In the genomic region with DNA sequence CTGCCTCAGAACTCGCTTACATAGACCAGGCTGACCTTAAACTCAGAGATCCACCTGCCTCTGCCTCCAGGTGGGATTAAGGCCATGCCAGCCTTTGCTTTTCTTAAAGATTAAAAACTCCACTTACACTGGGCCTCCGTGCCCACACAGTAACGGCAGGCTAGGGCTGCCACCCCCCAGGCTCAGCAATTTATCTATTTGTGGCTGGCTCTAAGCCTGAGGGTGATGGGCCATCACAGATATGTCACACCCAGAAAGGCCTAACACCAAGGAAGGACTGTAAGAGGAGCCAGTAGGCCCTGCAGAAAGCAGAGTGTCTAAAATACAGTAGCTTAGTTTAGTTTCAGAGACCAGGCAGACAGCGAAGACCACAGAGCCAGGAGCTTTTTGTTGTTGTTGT, we compare ENCODE assay signal across 15 mouse cellular contexts. TPM values are rescaled to one million over a fixed set of nuclear protein-coding genes. Genes with fewer than 3 reads are reported as not detected.
DNase-seq lines count a peak whose midpoint lies in the region; ATAC-seq and TF ChIP-seq lines count a peak whose summit lies in the region.
"Had no signal": no experiment of that assay in that cellular context is flagged by ENCODE, and none has a peak within 500 bp of the region (broad histone marks: within the 10 kb centered on the region; RNA-seq: fewer than 3 reads in every experiment).

No protein-coding gene starts in this region.

- WGBS in heart, embryonic 13.5 days: 67% methylated on average over 4 of the region's 4 CpGs
- WGBS in bone marrow, adult 2 months: 59% methylated on average over 4 of the region's 4 CpGs
- 30% methylated on average over 4 of the region's 4 CpGs for WGBS in liver, embryonic 15.5 days (ENCODE audit: insufficient replicate concordance)

- ATAC-seq in heart, embryonic 13.5 days (ENCODE audit: extremely low read depth, insufficient number of reproducible peaks, low FRiP score, low TSS enrichment): no peak
- ATAC-seq in liver, embryonic 15.5 days (ENCODE audit: insufficient read depth): peak; percentile 62

- peaks cover 64% of the 10 kb centered on the region for H3K36me3 ChIP-seq in heart, embryonic 13.5 days
- peaks cover 2 to 32% of the 10 kb centered on the region in 2 experiments; a peak in 3 of 4 replicates for H3K36me3 ChIP-seq in MEL (ENCODE audit: control insufficient read depth in 1 of 2, insufficient read depth in 2 of 2, low read length in 2 of 2)
- H3K36me3 ChIP-seq in liver, embryonic 15.5 days (replicated peaks): peaks cover 61% of the 10 kb centered on the region

- DNase-seq in heart, postnatal 36 days: no peak
- peak; percentile 35 for DNase-seq in MEL (ENCODE audit: low read depth, low spot score)
- DNase-seq in kidney, adult 9 months: no peak
- no peak for DNase-seq in urinary bladder, postnatal 25 days (ENCODE audit: low spot score)
- DNase-seq: kidney, adult 11 months; layer of hippocampus, postnatal 36 days; thymus, postnatal 25 days had no signal

- peaks cover 58% of the 10 kb centered on the region for H3K4me1 ChIP-seq in heart, embryonic 13.5 days
- peaks cover 10 to 34% of the 10 kb centered on the region in 2 experiments for H3K4me1 ChIP-seq in MEL (ENCODE audit: control insufficient read depth in 1 of 2, insufficient read depth in 2 of 2, low read length in 2 of 2)
- H3K4me1 ChIP-seq in bone marrow, adult 2 months (ENCODE audit: control insufficient read depth, insufficient read depth, low read length): peaks cover 2% of the 10 kb centered on the region; the same call in 1 of the 2 replicates
- H3K4me1 ChIP-seq in liver, embryonic 15.5 days (replicated peaks): peaks cover 84% of the 10 kb centered on the region

- H3K27me3 ChIP-seq in heart, embryonic 13.5 days (replicated peaks): no peaks in the 10 kb centered on the region
- no peaks in the 10 kb centered on the region for H3K27me3 ChIP-seq in MEL (ENCODE audit: control insufficient read depth in 1 of 2, insufficient read depth in 2 of 2, low read length in 2 of 2)
- no peaks in the 10 kb centered on the region for H3K27me3 ChIP-seq in liver, embryonic 15.5 days
- H3K27me3 ChIP-seq: hindbrain, embryonic 15.5 days; limb, embryonic 12.5 days had no signal

- peak overlapping the region; percentile 33 for H3K4me2 ChIP-seq in heart, embryonic 13.5 days
- H3K4me2 ChIP-seq in liver, embryonic 15.5 days: peak overlapping the region; percentile 80
- H3K4me2 ChIP-seq: hindbrain, embryonic 15.5 days; limb, embryonic 12.5 days; midbrain, embryonic 11.5 days had no signal

- TF ChIP-seq POLR2A in MEL (IDR thresholded peaks at IDR 0.05; ENCODE audit: control insufficient read depth in 1 of 2, insufficient read depth in 1 of 2, low read depth in 1 of 2, low read length in 2 of 2, poor library complexity in 1 of 2): no peak
- no peak for TF ChIP-seq POLR2A in bone marrow, adult 2 months (IDR thresholded peaks at IDR 0.05; ENCODE audit: borderline replicate concordance, control insufficient read depth, low read depth, low read length)

- intact Hi-C loops in heart, postnatal 36 days (cut with DNase I): no loop called here

- TF ChIP-seq EP300 in MEL (IDR thresholded peaks at IDR 0.05; ENCODE audit: low read depth in 1 of 2, low read length in 2 of 2): peak in 1 of 2 experiments; percentile 47; a peak in 1 of 4 replicates

- peak overlapping the region; percentile 91 for H3K27ac ChIP-seq in heart, embryonic 13.5 days (replicated peaks)
- H3K27ac ChIP-seq in MEL (ENCODE audit: control insufficient read depth, low read depth, low read length): peak overlapping the region; percentile 50
- peak overlapping the region; percentile 57 for H3K27ac ChIP-seq in bone marrow, adult 2 months (ENCODE audit: control insufficient read depth, insufficient read depth, low read depth, low read length, poor library complexity)
- H3K27ac ChIP-seq in liver, embryonic 15.5 days (replicated peaks): peak overlapping the region; percentile 93
- H3K27ac ChIP-seq: hindbrain, embryonic 15.5 days; limb, embryonic 12.5 days had no signal

- H3K9ac ChIP-seq in heart, embryonic 13.5 days: peak overlapping the region; percentile 64
- H3K9ac ChIP-seq in MEL (ENCODE audit: control insufficient read depth, low read depth, low read length, poor library complexity, severe bottlenecking): 0 out of 2 replicates have a peak overlapping the region, but pooled peaks have one; percentile 2
- H3K9ac ChIP-seq in liver, embryonic 15.5 days: peak overlapping the region; percentile 28; the same call in 1 of the 2 replicates
- H3K9ac ChIP-seq: hindbrain, embryonic 15.5 days; limb, embryonic 12.5 days had no signal

- H3K9me3 ChIP-seq in heart, embryonic 13.5 days: no peaks in the 10 kb centered on the region
- no peaks in the 10 kb centered on the region for H3K9me3 ChIP-seq in MEL (replicated peaks; ENCODE audit: insufficient read depth, low read length)
- H3K9me3 ChIP-seq in liver, embryonic 15.5 days (replicated peaks): no peaks in the 10 kb centered on the region
- H3K9me3 ChIP-seq: hindbrain, embryonic 15.5 days; limb, embryonic 12.5 days had no signal

- no peak for TF ChIP-seq RAD21 in MEL (IDR thresholded peaks at IDR 0.05; ENCODE audit: low read depth, low read length)

- TF ChIP-seq CTCF in MEL (IDR thresholded peaks at IDR 0.05 in 2 of 3, conservative IDR thresholded peaks at IDR 0.05 in 1 of 3; ENCODE audit: control insufficient read depth in 1 of 3, insufficient read depth in 1 of 3, low read depth in 2 of 3, low read length in 3 of 3, poor library complexity in 1 of 3, severe bottlenecking in 1 of 3): no peak
- no peak for TF ChIP-seq CTCF in bone marrow, adult 2 months (IDR thresholded peaks at IDR 0.05; ENCODE audit: control insufficient read depth, insufficient read depth, low read length)

- H3K4me3 ChIP-seq in heart, embryonic 13.5 days: no peak overlapping the region
- H3K4me3 ChIP-seq in MEL (ENCODE audit: control insufficient read depth in 1 of 2, insufficient read depth in 1 of 2, low read depth in 2 of 2, low read length in 2 of 2): peak overlapping the region in 1 of 2 experiments; percentile 12; a peak in 1 of 4 replicates
- H3K4me3 ChIP-seq in bone marrow, adult 2 months (replicated peaks; ENCODE audit: control insufficient read depth, low read depth, low read length): no peak overlapping the region
- peak overlapping the region; percentile 23 for H3K4me3 ChIP-seq in liver, embryonic 15.5 days (replicated peaks)
- H3K4me3 ChIP-seq: hindbrain, embryonic 15.5 days; limb, embryonic 12.5 days had no signal

- H3K79me2 ChIP-seq in MEL (ENCODE audit: control insufficient read depth, insufficient read depth, low read length, poor library complexity): peaks cover 32% of the 10 kb centered on the region

TF ChIP-seq in MEL, 35 proteins besides CTCF, POLR2A, EP300 and RAD21 (continues in another document):
- TF ChIP-seq MAZ (IDR thresholded peaks at IDR 0.05; ENCODE audit: low read depth, low read length) (no peak), JUND (IDR thresholded peaks at IDR 0.05; ENCODE audit: low read depth, low read length) (no peak), POLR2AphosphoS5 (IDR thresholded peaks at IDR 0.05; ENCODE audit: borderline replicate concordance, low read depth, low read length) (no peak), ZMIZ1 (IDR thresholded peaks at IDR 0.05; ENCODE audit: low read depth, low read length) (no peak), TAL1 (IDR thresholded peaks at IDR 0.05; ENCODE audit: low read length) (no peak), UBTF (IDR thresholded peaks at IDR 0.05; ENCODE audit: borderline replicate concordance, insufficient read depth, low read depth, low read length) (no peak), USF1 (IDR thresholded peaks at IDR 0.05; ENCODE audit: low read depth, low read length) (no peak), ETS1 (IDR thresholded peaks at IDR 0.05; ENCODE audit: low read depth, low read length) (no peak), MYC (IDR thresholded peaks at IDR 0.05; ENCODE audit: low read depth, low read length) (no peak), POLR2AphosphoS2 (IDR thresholded peaks at IDR 0.05; ENCODE audit: low read length) (no peak), ZNF384 (IDR thresholded peaks at IDR 0.05; ENCODE audit: low read depth, low read length) (no peak), NELFE (IDR thresholded peaks at IDR 0.05; ENCODE audit: low read depth, low read length) (no peak), CHD1 (IDR thresholded peaks at IDR 0.05; ENCODE audit: low read depth, low read length) (no peak), SIN3A (IDR thresholded peaks at IDR 0.05; ENCODE audit: low read length) (no peak; the same call in 1 of the 2 replicates), TCF12 (IDR thresholded peaks at IDR 0.05; ENCODE audit: low read depth, low read length) (no peak), CHD2 (IDR thresholded peaks at IDR 0.05; ENCODE audit: low read length) (no peak)

RNA-seq across cellular contexts. Expression of gene Necap2, which starts 4.0 kb away (rescaled TPM):
- polyA plus RNA-seq in heart, embryonic 13.5 days (2015; fragmentation: Nextera tagmentation; extraction: Ambion mirVana): 39.7 and 43.7 TPM in 2 replicates
- 10 to 100 TPM; 17.2 to 18.1 TPM for total RNA-seq in heart, postnatal 36 days (2021)
- total RNA-seq in MEL (2012; rRNA removed): 45.1 and 57.4 TPM in 2 replicates
- polyA plus RNA-seq in MEL (2012; ENCODE audit: insufficient read depth in 1 of 2, insufficient read length in 2 of 2, low read depth in 1 of 2, low replicate concordance in 2 of 2, missing spikeins in 1 of 2): 10 to 100 TPM in 1 of 2 experiments, not detected in 1; 75.6 TPM
- polyA plus RNA-seq in bone marrow, adult 2 months (2011; ENCODE audit: insufficient read depth, insufficient read length, low replicate concordance, missing spikeins): 69.2 and 91.5 TPM in 2 replicates
- 97.2 and 98.6 TPM in 2 replicates for polyA plus RNA-seq in liver, embryonic 15.5 days (2015; fragmentation: Nextera tagmentation; extraction: Ambion mirVana)

RNA-seq across cellular contexts. Expression of gene Crocc, which starts 13.8 kb away (rescaled TPM):
- polyA plus RNA-seq in heart, embryonic 13.5 days (2015; fragmentation: Nextera tagmentation; extraction: Ambion mirVana): 3.4 and 3.5 TPM in 2 replicates
- total RNA-seq in heart, postnatal 36 days (2021): 1 to 10 TPM; 4.3 to 5.5 TPM
- total RNA-seq in MEL (2012; rRNA removed): 0.77 and 0.92 TPM in 2 replicates
- 1 to 10 TPM in 1 of 2 experiments, not detected in 1; 3.6 TPM for polyA plus RNA-seq in MEL (2012; ENCODE audit: insufficient read depth in 1 of 2, insufficient read length in 2 of 2, low read depth in 1 of 2, low replicate concordance in 2 of 2, missing spikeins in 1 of 2)
- polyA plus RNA-seq in bone marrow, adult 2 months (2011; ENCODE audit: insufficient read depth, insufficient read length, low replicate concordance, missing spikeins): 4.6 and 9.6 TPM in 2 replicates
- polyA plus RNA-seq in liver, embryonic 15.5 days (2015; fragmentation: Nextera tagmentation; extraction: Ambion mirVana): 0.77 and 0.88 TPM in 2 replicates

RNA-seq across cellular contexts. Expression of gene Spata21, which starts 14.0 kb away (rescaled TPM):
- not detected in 2 replicates for polyA plus RNA-seq in heart, embryonic 13.5 days (2015; fragmentation: Nextera tagmentation; extraction: Ambion mirVana)
- total RNA-seq in heart, postnatal 36 days (2021): not detected
- not detected in 2 replicates for total RNA-seq in MEL (2012; rRNA removed)
- polyA plus RNA-seq in MEL (2012; ENCODE audit: insufficient read depth in 1 of 2, insufficient read length in 2 of 2, low read depth in 1 of 2, low replicate concordance in 2 of 2, missing spikeins in 1 of 2): not detected
- polyA plus RNA-seq in bone marrow, adult 2 months (2011; ENCODE audit: insufficient read depth, insufficient read length, low replicate concordance, missing spikeins): not detected in 2 replicates
- polyA plus RNA-seq in liver, embryonic 15.5 days (2015; fragmentation: Nextera tagmentation; extraction: Ambion mirVana): not detected in 2 replicates
- total RNA-seq: adrenal gland, postnatal 10 days; layer of hippocampus, postnatal 36 days had no signal
- polyA plus RNA-seq: limb, embryonic 12.5 days; midbrain, embryonic 11.5 days; spleen, adult 2 months had no signal

Comparison
In these comparisons a context has a peak if more than half of its experiments do, and no peak if none do; other contexts are left out.
1. H3K9ac ChIP-seq: peak in every context shown above with its lines; median percentile 64 in heart, embryonic 13.5 days; 28 in liver, embryonic 15.5 days; 2 in MEL.